Mouse (Mus musculus) G1E (cell line): ENCODE results near the gene Best3. TPM values are rescaled to one million over a fixed set of nuclear protein-coding genes. Genes with fewer than 3 reads are reported as not detected.
"Not testable (repeated sequence)": the region's sequence is repeated elsewhere in the genome, so short reads cannot be mapped to it uniquely, and the experiment has no call there.

Experiments
- ATAC-seq: 2 replicates; pipeline ENCODE4 v1.8.0; 2016; ENCODE audit warnings: mild to moderate bottlenecking; ENCODE audit not compliant: insufficient number of reproducible peaks, poor library complexity, low FRiP score, severe bottlenecking; ENCODE audit errors: extremely low read depth
- DNase-seq: peaks from one replicate; pipeline ENCODE4 v3.0.0; 2012; ENCODE audit warnings: low spot score
- H3K27me3 ChIP-seq: 2 replicates; pipeline ENCODE4 v1.6.1; 2012; ENCODE audit warnings: mild to moderate bottlenecking, low read length, inconsistent platforms; ENCODE audit not compliant: insufficient read depth
- H3K36me3 ChIP-seq: replicated peaks from 2 replicates; pipeline ENCODE3; 2012; ENCODE audit warnings: mild to moderate bottlenecking, inconsistent platforms
- H3K4me1 ChIP-seq: 2 replicates; pipeline ENCODE4 v1.6.1; 2012; ENCODE audit warnings: low read depth, low read length, inconsistent platforms, mixed read lengths; ENCODE audit not compliant: insufficient read depth
- H3K4me3 ChIP-seq: 2 replicates; pipeline ENCODE4 v1.5.1; 2012; ENCODE audit warnings: low read depth, mild to moderate bottlenecking, inconsistent platforms, low read length, moderate library complexity, mixed read lengths
- H3K9me3 ChIP-seq: replicated peaks from 2 replicates; pipeline ENCODE4 v1.6.1; 2012; ENCODE audit warnings: inconsistent platforms
- CTCF ChIP-seq: IDR thresholded peaks from 2 replicates; pipeline ENCODE4 v1.5.1; 2012; ENCODE audit warnings: low read depth, low read length, inconsistent platforms, mixed read lengths
- GATA1 ChIP-seq: IDR thresholded peaks from 2 replicates; pipeline ENCODE4 v1.6.1; 2012; ENCODE audit warnings: borderline replicate concordance, low read length, inconsistent platforms, mixed read lengths
- GATA2 ChIP-seq: IDR thresholded peaks from 2 replicates; pipeline ENCODE4 v1.6.1; 2012; ENCODE audit warnings: low read depth, low read length, inconsistent platforms, borderline replicate concordance
- POLR2AphosphoS5 ChIP-seq: IDR thresholded peaks from 2 replicates; pipeline ENCODE4 v1.6.1; 2012; ENCODE audit warnings: low read depth, low read length, inconsistent platforms; ENCODE audit not compliant: insufficient replicate concordance
- TAL1 ChIP-seq: conservative IDR thresholded peaks from 2 replicates; pipeline ENCODE4 v1.6.1; 2012; ENCODE audit warnings: low read depth, low read length, inconsistent platforms, mixed read lengths
- polyA plus RNA-seq: library from polyadenylated mRNA; stranded (reverse); fragments of >175 nt; gene quantifications from 2 replicates; pipeline ENCODE4 v1.2.3, GENCODE M21; 2012
- total RNA-seq, 2 experiments: library from RNA; stranded (forward) in 1 of 2; stranded (reverse) in 1 of 2; fragments of 200-1000 nt in 1 of 2; fragments of >200 nt in 1 of 2; fragmentation: Nextera tagmentation in 1 of 2; gene quantifications; 2 replicates each; pipeline ENCODE4 v1.2.3; 2014 to 2017

Gene Best3
- total and polyA plus RNA-seq, 3 experiments = not detected

DNA sequence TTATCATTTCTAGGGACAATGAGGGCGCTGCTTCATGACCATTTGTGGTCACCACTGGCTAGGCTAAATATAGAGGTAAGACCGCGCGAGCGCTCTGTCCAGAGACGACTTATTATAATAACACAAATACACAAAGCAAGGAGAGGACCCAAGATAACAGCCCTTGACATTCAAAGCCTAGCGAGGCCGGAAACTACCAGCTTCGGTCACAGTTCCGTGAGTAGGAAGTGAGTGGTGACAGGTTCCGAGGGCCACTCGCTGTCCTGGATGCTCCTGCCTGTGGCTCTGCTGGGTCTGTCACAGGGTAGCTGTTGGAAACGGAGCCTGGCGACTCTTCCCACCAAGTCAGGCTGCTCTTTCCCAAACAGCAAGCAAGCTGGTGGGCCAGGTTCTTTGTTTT lies 56.2 kb downstream of the Best3 start:
- TF ChIP-seq POLR2AphosphoS5 = no peak
- TF ChIP-seq TAL1 = no peak
- no peak for DNase-seq
- H3K27me3 ChIP-seq = peaks cover 29% of the 10 kb centered on the region
- H3K9me3 ChIP-seq = no peaks in the 10 kb centered on the region
- ATAC-seq = no peak
- peaks cover 21% of the 10 kb centered on the region for H3K4me1 ChIP-seq
- H3K4me3 ChIP-seq = no peak overlapping the region
- peaks cover 12% of the 10 kb centered on the region for H3K36me3 ChIP-seq

DNA sequence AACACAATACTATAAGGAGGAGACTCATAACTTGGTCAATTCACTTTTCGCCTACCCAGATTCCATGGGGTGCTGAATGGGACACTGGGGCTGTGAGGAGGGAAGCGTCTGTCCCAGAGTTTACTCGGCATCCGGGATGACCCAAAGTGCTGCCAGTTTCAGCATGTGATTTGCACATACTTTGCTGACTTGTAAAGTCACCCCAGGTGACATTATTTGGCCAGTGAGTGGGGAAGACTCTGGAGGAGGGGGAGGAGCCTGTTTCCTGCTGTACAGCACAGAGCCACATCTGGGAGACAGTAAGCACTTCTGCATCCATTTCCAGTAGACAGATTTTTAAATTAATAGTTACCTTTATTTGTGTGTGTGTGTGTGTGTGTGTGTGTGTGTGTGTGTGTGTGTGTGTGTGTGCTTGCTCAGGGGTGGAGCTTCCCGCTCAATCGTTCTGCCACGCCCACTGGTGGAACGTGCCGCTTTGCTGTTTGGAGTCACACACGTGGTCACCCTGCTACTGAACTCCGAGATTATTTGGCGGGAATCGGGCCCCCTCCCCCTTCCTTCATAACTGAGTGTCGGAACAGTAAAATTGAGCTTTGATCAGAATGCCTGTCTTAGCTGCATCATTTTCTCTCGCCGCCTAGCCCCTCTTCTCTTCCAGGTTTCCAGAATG lies 57.5 kb downstream of the Best3 start:
- not testable (repeated sequence) for H3K4me3 ChIP-seq, DNase-seq, H3K9me3 ChIP-seq
- ATAC-seq = peak; percentile 26; the same call in 1 of the 2 replicates
- H3K27me3 ChIP-seq = peaks cover 26% of the 10 kb centered on the region
- H3K36me3 ChIP-seq = peaks cover 18% of the 10 kb centered on the region
- peaks cover 21% of the 10 kb centered on the region for H3K4me1 ChIP-seq

DNA sequence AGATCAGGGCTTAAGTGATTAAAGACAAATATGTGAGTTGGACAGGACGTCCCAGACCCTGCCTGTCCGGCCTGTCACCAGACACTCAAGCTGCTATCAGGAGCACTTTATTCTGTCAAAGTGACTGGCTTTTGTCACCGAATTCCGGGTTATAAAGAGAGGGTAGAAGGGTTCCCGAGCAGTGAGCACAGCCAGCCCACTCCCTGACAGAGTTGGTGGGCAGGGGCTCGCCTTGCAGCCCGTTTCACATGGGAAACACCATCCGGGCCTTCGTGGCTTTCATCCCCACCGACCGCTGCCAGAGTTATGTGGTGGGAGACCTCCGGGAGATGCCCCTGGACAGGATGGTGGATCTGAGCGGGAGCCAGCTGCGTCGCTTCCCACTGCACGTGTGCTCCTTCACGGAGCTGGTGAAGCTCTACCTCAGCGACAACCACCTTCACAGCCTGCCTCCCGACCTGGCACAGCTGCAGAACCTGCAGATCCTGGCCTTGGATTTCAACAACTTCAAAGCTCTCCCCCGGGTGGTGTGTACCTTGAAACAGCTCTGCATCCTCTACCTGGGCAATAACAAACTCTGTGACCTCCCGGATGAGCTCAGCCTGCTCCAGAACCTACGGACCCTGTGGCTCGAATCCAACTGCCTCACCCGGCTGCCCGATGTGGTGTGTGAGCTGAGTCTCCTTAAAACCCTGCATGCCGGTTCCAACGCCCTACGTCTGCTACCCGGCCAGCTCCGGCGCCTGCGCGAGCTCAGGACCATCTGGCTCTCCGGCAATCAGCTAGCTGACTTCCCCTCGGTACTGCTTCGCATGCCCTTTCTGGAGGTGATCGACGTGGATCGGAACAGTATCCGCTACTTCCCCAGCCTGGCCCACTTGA lies 59.3 kb downstream of the Best3 start, which contains the start of gene Lrrc10:
TSS of gene Lrrc10 (plus strand) at position 167 of the 882 bp plus-strand sequence.
- Histone ChIP-seq H3K4me1 (peaks cover 17% of the 10 kb centered on the region), H3K27me3 (peaks cover 18% of the 10 kb centered on the region; the same call in 1 of the 2 replicates), H3K9me3 (no peaks in the 10 kb centered on the region), H3K4me3 (peak within 1 kb of the TSS; percentile 33; the same call in 1 of the 2 replicates), H3K36me3 (peaks cover 36% of the 10 kb centered on the region)
- ATAC-seq (no peak), DNase-seq (no peak)
- no peak for TF ChIP-seq TAL1
- no peak for TF ChIP-seq GATA2

DNA sequence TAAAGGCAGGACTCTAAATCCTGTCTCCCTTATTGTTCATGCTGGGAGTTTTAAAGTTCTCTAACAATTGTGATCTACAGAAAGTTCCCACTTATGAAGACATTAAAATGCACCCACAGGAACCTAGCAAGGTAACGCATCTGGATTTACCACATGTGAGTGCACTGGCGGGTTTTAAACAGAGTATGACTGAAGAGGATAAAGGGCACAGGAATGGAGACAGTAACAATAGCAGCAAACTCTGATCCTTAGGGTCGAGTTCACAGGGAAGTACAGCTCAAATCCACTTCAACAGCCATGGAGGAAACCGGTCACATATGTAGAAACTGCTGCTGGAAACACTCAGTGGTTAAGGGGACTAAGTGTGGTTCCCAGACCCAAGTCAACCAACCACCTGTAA lies 63.1 kb downstream of the Best3 start:
- Histone ChIP-seq H3K36me3 (peaks cover 74% of the 10 kb centered on the region), H3K27me3 (peaks cover 7% of the 10 kb centered on the region; the same call in 1 of the 2 replicates), H3K4me3 (no peak overlapping the region), H3K9me3 (no peaks in the 10 kb centered on the region), H3K4me1 (peaks cover 11% of the 10 kb centered on the region)
- ATAC-seq (no peak), DNase-seq (no peak)
- no peak for TF ChIP-seq GATA1

- DNase-seq (no peak), ATAC-seq (no peak)
- H3K4me1 ChIP-seq = peaks cover 12% of the 10 kb centered on the region
- H3K4me3 ChIP-seq = no peak overlapping the region
- TF ChIP-seq GATA2 = no peak
- no peak for TF ChIP-seq CTCF
- TF ChIP-seq GATA1 = no peak
- TF ChIP-seq POLR2AphosphoS5 = no peak
- no peak for TF ChIP-seq TAL1
- H3K9me3 ChIP-seq = no peaks in the 10 kb centered on the region
- peaks cover 83% of the 10 kb centered on the region for H3K36me3 ChIP-seq
- H3K27me3 ChIP-seq = peaks cover 7% of the 10 kb centered on the region; the same call in 1 of the 2 replicates
Observed at GRCm38 (mm10) chr10:117049961-117050597, 64.0 kb downstream of the Best3 start.

GRCm38 (mm10) chr10:117055668-117056067 lies 69.6 kb downstream of the Best3 start:
- Histone ChIP-seq H3K4me1 (peaks cover 39% of the 10 kb centered on the region), H3K27me3 (no peaks in the 10 kb centered on the region), H3K36me3 (peaks cover 100% of the 10 kb centered on the region), H3K9me3 (no peaks in the 10 kb centered on the region), H3K4me3 (no peak overlapping the region)
- DNase-seq (no peak), ATAC-seq (no peak)
- TF ChIP-seq GATA1 (no peak), CTCF (no peak), GATA2 (no peak), TAL1 (no peak), POLR2AphosphoS5 (no peak)
